Mouse (Mus musculus) liver, adult 2 months (tissue): ENCODE data around the gene Ofcc1. TPM values are rescaled to one million over a fixed set of nuclear protein-coding genes. Genes with fewer than 3 reads are reported as not detected.

Experiments
- DNase-seq: peaks from one replicate; pipeline ENCODE4 v3.0.0-alpha.2; 2011; ENCODE audit warnings: low read depth, low spot score; ENCODE audit errors: extremely low read depth
- H3K27ac ChIP-seq: fragments of 200-500 bp; replicated peaks from 2 replicates; pipeline ENCODE4 v1.5.1; 2012; ENCODE audit warnings: low read depth, mild to moderate bottlenecking, control low read depth, inconsistent platforms, low read length; ENCODE audit not compliant: insufficient read depth
- H3K27me3 ChIP-seq: fragments of 200-500 bp; 2 replicates; pipeline ENCODE4 v1.6.1; 2012; ENCODE audit warnings: mild to moderate bottlenecking, moderate library complexity, low read length, inconsistent platforms; ENCODE audit not compliant: control insufficient read depth, insufficient read depth
- H3K36me3 ChIP-seq: fragments of 200-500 bp; 2 replicates; pipeline ENCODE4 v1.6.1; 2012; ENCODE audit warnings: low read length, inconsistent platforms; ENCODE audit not compliant: control insufficient read depth, insufficient read depth
- H3K4me1 ChIP-seq: fragments of 200-500 bp; 2 replicates; pipeline ENCODE4 v1.6.1; 2011; ENCODE audit warnings: low read length; ENCODE audit not compliant: control insufficient read depth, insufficient read depth
- H3K4me3 ChIP-seq: fragments of 200-500 bp; 2 replicates; pipeline ENCODE4 v1.5.1; 2011; ENCODE audit warnings: low read depth, mild to moderate bottlenecking, control low read depth, low read length, moderate library complexity; ENCODE audit not compliant: insufficient read depth
- H3K79me2 ChIP-seq: fragments of 200-500 bp; 2 replicates; pipeline ENCODE4 v1.6.1; 2012; ENCODE audit warnings: inconsistent platforms, mild to moderate bottlenecking, low read length, moderate library complexity; ENCODE audit not compliant: control insufficient read depth, insufficient read depth
- H3K9ac ChIP-seq: fragments of 200-500 bp; 2 replicates; pipeline ENCODE4 v1.6.1; 2012; ENCODE audit warnings: low read depth, mild to moderate bottlenecking, control low read depth, inconsistent platforms, low read length
- CTCF ChIP-seq: fragments of 200-500 bp; IDR thresholded peaks from 2 replicates; pipeline ENCODE4 v1.5.1; 2011; ENCODE audit warnings: low read depth, low read length, control low read depth
- POLR2A ChIP-seq: fragments of 200-500 bp; IDR thresholded peaks from 2 replicates; pipeline ENCODE4 v1.6.1; 2011; ENCODE audit warnings: low read length, control low read depth; ENCODE audit not compliant: insufficient read depth; ENCODE audit errors: extremely low read depth
- WGBS: fragments of 180-500 bp; shearing (Covaris S2); methylation state at CpG from one replicate; pipeline ENCODE4 v1.1.7; 2018; 5-methylcytosine and 5-hydroxymethylcytosine counted together
- polyA plus RNA-seq: library from polyadenylated mRNA; depleted of rRNA; stranded (reverse); fragments of >200 nt; gene quantifications from 2 replicates; pipeline ENCODE4 v1.2.3, GENCODE M21; 2012
- total RNA-seq: library from RNA; depleted of rRNA; stranded (reverse); fragments of >200 nt; gene quantifications from 2 replicates; pipeline ENCODE4 v1.2.3, GENCODE M21; 2014

Ofcc1 gene
- total and polyA plus RNA-seq, 2 experiments: not detected

GRCm38 (mm10) chr13:40236356-40236755 is 124.9 kb downstream of the Ofcc1 start:
- H3K79me2 ChIP-seq: no peaks in the 10 kb centered on the region
- H3K9ac ChIP-seq: no peak overlapping the region
- no peaks in the 10 kb centered on the region for H3K27me3 ChIP-seq
- no peaks in the 10 kb centered on the region for H3K36me3 ChIP-seq
- H3K4me3 ChIP-seq: no peak overlapping the region
- TF ChIP-seq POLR2A (no peak), CTCF (no peak)
- no peak for DNase-seq
- WGBS: 73% methylated on average over 3 of the region's 3 CpGs
- H3K27ac ChIP-seq: no peak overlapping the region
- no peaks in the 10 kb centered on the region for H3K4me1 ChIP-seq

DNA sequence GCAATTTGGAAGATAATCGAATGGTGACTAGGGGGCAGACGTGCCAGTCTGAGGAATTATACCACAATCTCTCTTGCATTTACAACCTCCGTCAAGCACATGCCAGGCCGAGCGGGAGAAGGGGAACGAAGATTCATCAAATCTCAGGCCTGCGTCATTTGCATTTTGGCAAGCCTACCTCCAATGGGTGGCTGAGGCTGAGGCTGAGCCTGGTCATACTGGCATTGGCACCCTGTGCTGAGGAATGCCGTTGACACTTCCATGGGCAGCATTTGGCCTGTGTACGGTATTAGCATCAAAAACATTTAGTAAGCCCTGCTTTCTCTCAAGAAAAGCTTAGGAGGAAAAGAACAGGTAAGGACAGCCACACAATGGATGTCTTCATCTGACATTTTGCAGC is 152.9 kb downstream of the Ofcc1 start:
- Histone ChIP-seq H3K4me3 (no peak overlapping the region), H3K27ac (no peak overlapping the region), H3K36me3 (no peaks in the 10 kb centered on the region), H3K4me1 (no peaks in the 10 kb centered on the region), H3K79me2 (no peaks in the 10 kb centered on the region), H3K27me3 (no peaks in the 10 kb centered on the region), H3K9ac (no peak overlapping the region)
- DNase-seq: no peak
- TF ChIP-seq POLR2A (no peak), CTCF (no peak)
- WGBS: 76% methylated on average over 9 of the region's 9 CpGs

- Histone ChIP-seq H3K27me3 (no peaks in the 10 kb centered on the region), H3K9ac (no peak overlapping the region), H3K4me3 (no peak overlapping the region), H3K36me3 (no peaks in the 10 kb centered on the region), H3K79me2 (no peaks in the 10 kb centered on the region), H3K27ac (no peak overlapping the region), H3K4me1 (no peaks in the 10 kb centered on the region)
- no peak for DNase-seq
- TF ChIP-seq CTCF (no peak), POLR2A (no peak)
- WGBS: 90% methylated on average over 3 of the region's 3 CpGs
Measured at GRCm38 (mm10) chr13:40181786-40182185, 179.5 kb downstream of the Ofcc1 start.

- WGBS: 92% methylated on average over 4 of the region's 4 CpGs
- TF ChIP-seq CTCF (no peak), POLR2A (no peak)
- Histone ChIP-seq H3K27me3 (no peaks in the 10 kb centered on the region), H3K27ac (no peak overlapping the region), H3K4me1 (no peaks in the 10 kb centered on the region), H3K36me3 (no peaks in the 10 kb centered on the region), H3K9ac (no peak overlapping the region), H3K4me3 (no peak overlapping the region), H3K79me2 (no peaks in the 10 kb centered on the region)
- no peak for DNase-seq
Measured at GRCm38 (mm10) chr13:40171775-40172174, 189.5 kb downstream of the Ofcc1 start.

DNA sequence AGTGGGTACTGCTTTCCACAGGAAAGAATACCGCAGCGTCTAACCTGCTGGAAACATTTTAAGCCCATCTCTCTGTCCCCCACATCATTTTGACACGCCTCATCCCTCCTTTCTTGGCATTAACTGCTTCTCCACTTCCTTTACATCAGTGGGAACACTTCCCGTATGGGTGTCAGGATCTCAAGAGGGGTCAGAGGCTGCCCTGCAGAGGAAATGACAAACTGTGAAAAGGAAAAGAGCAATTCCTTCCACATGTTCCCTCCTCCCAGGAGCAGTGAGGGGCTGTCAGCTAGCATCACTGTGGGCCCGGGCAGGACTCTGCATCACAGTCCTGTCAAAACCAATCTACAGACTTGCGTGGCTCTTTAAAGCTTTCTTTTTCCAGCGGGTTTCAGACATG is 193.4 kb downstream of the Ofcc1 start:
- TF ChIP-seq POLR2A (no peak), CTCF (no peak)
- H3K9ac ChIP-seq: no peak overlapping the region

GRCm38 (mm10) chr13:40155466-40155865 is 205.8 kb downstream of the Ofcc1 start:
- no peak overlapping the region for H3K9ac ChIP-seq
- no peak overlapping the region for H3K4me3 ChIP-seq
- H3K79me2 ChIP-seq: no peaks in the 10 kb centered on the region
- H3K36me3 ChIP-seq: no peaks in the 10 kb centered on the region
- no peak for DNase-seq
- no peak for TF ChIP-seq POLR2A
- no peak for TF ChIP-seq CTCF
- H3K27ac ChIP-seq: no peak overlapping the region
- 70% methylated on average over 3 of the region's 3 CpGs for WGBS
- H3K27me3 ChIP-seq: 0 out of 2 replicates have a peak, but pooled peaks cover 3% of the 10 kb centered on the region
- no peaks in the 10 kb centered on the region for H3K4me1 ChIP-seq

More for the DNA sequence above, 193.4 kb downstream of the Ofcc1 start:
- Histone ChIP-seq H3K4me1 (no peaks in the 10 kb centered on the region), H3K4me3 (no peak overlapping the region), H3K27me3 (no peaks in the 10 kb centered on the region), H3K27ac (no peak overlapping the region), H3K36me3 (no peaks in the 10 kb centered on the region), H3K79me2 (no peaks in the 10 kb centered on the region)
- WGBS: 64% methylated on average over 7 of the region's 7 CpGs
- DNase-seq: no peak
